Mouse (Mus musculus) CH12.LX (cell line): ENCODE data around the gene Igfbp2. TPM values are rescaled to one million over a fixed set of nuclear protein-coding genes. Genes with fewer than 3 reads are reported as not detected.
A peak's percentile ranks its signal among the peaks of the same experiment; 100 is the strongest.

Experiments used
- DNase-seq: peaks from one replicate; pipeline ENCODE4 v3.0.0-alpha.2; 2013; ENCODE audit errors: extremely low read depth
- H3K27ac ChIP-seq: 2 replicates; pipeline ENCODE4 v1.5.1; 2012; ENCODE audit warnings: low read depth, mild to moderate bottlenecking, control low read depth, moderate library complexity; ENCODE audit not compliant: insufficient read depth
- H3K27me3 ChIP-seq: replicated peaks from 2 replicates; pipeline ENCODE3; 2012; ENCODE audit warnings: inconsistent platforms
- H3K36me3 ChIP-seq, 2 experiments: replicated peaks in 1 of 2; 2 replicates each; pipeline versions ENCODE3 to v1.6.1; 2012; ENCODE audit warnings: inconsistent platforms in 1 of 2, low read length in 1 of 2, mild to moderate bottlenecking in 1 of 2, mixed read lengths in 1 of 2, moderate library complexity in 1 of 2; ENCODE audit not compliant: control insufficient read depth in 1 of 2, insufficient read depth in 1 of 2
- H3K4me1 ChIP-seq, 2 experiments: 2 replicates each; pipeline ENCODE4 v1.6.1; 2012; ENCODE audit warnings: inconsistent platforms in 1 of 2, moderate library complexity in 1 of 2; ENCODE audit not compliant: insufficient read depth in 2 of 2, control insufficient read depth in 1 of 2
- H3K4me2 ChIP-seq: 2 replicates; pipeline ENCODE4 v1.6.1; 2012; ENCODE audit warnings: low read depth, mild to moderate bottlenecking, control low read depth; ENCODE audit not compliant: poor library complexity, insufficient read depth, severe bottlenecking
- H3K4me3 ChIP-seq, 3 experiments: fragments of 150-350 bp in 1 of 3; sonication (generic) in 1 of 3; replicated peaks in 1 of 3; 2 replicates each; pipeline versions ENCODE3 to v1.5.1; 2011 to 2012; ENCODE audit warnings: low read depth in 2 of 3, low read length in 2 of 3, mild to moderate bottlenecking in 2 of 3, moderate library complexity in 2 of 3, control low read depth in 1 of 3, improper control_type of control experiment in 1 of 3, inconsistent platforms in 1 of 3, mixed read lengths in 1 of 3; ENCODE audit not compliant: poor library complexity in 1 of 3
- H3K79me2 ChIP-seq: replicated peaks from 2 replicates; pipeline ENCODE4 v1.6.1; 2012; ENCODE audit warnings: mild to moderate bottlenecking, moderate library complexity; ENCODE audit not compliant: control insufficient read depth, poor library complexity, insufficient read depth, severe bottlenecking; ENCODE audit errors: extremely low read depth
- H3K9ac ChIP-seq: 2 replicates; pipeline ENCODE4 v1.6.1; 2012; ENCODE audit warnings: low read depth, mild to moderate bottlenecking, control low read depth, moderate library complexity; ENCODE audit not compliant: insufficient read depth
- H3K9me3 ChIP-seq: replicated peaks from 2 replicates; pipeline ENCODE3; 2012; ENCODE audit warnings: low read length, inconsistent platforms, mixed read lengths
- BHLHE40 ChIP-seq: IDR thresholded peaks from 2 replicates; pipeline ENCODE4 v1.6.1; 2011; ENCODE audit warnings: mild to moderate bottlenecking, low read depth, low read length, improper control_type of control experiment
- CHD2 ChIP-seq: IDR thresholded peaks from 2 replicates; pipeline ENCODE4 v1.6.1; 2011; ENCODE audit warnings: low read length, improper control_type of control experiment
- EP300 ChIP-seq: IDR thresholded peaks from 2 replicates; pipeline ENCODE4 v1.6.1; 2011; ENCODE audit warnings: low read length, improper control_type of control experiment
- GABPA ChIP-seq: IDR thresholded peaks from 2 replicates; pipeline ENCODE4 v1.6.1; 2012; ENCODE audit warnings: low read depth, low read length, improper control_type of control experiment, inconsistent platforms; ENCODE audit not compliant: insufficient replicate concordance
- JUN ChIP-seq: IDR thresholded peaks from 2 replicates; pipeline ENCODE4 v1.6.1; 2011; ENCODE audit warnings: low read depth, mild to moderate bottlenecking, low read length, improper control_type of control experiment, moderate library complexity; ENCODE audit not compliant: insufficient read depth
- MYC ChIP-seq: IDR thresholded peaks from 2 replicates; pipeline ENCODE4 v1.6.1; 2011; ENCODE audit warnings: low read depth, mild to moderate bottlenecking, improper control_type of control experiment, low read length
- NELFE ChIP-seq: IDR thresholded peaks from 2 replicates; pipeline ENCODE4 v1.6.1; 2011; ENCODE audit warnings: low read depth, low read length, improper control_type of control experiment
- NRF1 ChIP-seq: IDR thresholded peaks from 2 replicates; pipeline ENCODE4 v1.6.1; 2014; ENCODE audit warnings: low read depth, mild to moderate bottlenecking, inconsistent platforms, low read length, improper control_type of control experiment, moderate library complexity
- PAX5 ChIP-seq: IDR thresholded peaks from 2 replicates; pipeline ENCODE4 v1.6.1; 2012; ENCODE audit warnings: low read length, inconsistent platforms, mixed read lengths
- POLR2AphosphoS2 ChIP-seq: IDR thresholded peaks from 2 replicates; pipeline ENCODE4 v1.6.1; 2011; ENCODE audit warnings: low read depth, low read length, improper control_type of control experiment
- RAD21 ChIP-seq: IDR thresholded peaks from 2 replicates; pipeline ENCODE4 v1.6.1; 2011; ENCODE audit warnings: low read depth, mild to moderate bottlenecking, low read length, improper control_type of control experiment, moderate library complexity
- SIN3A ChIP-seq: IDR thresholded peaks from 2 replicates; pipeline ENCODE4 v1.6.1; 2012; ENCODE audit warnings: low read length, improper control_type of control experiment, inconsistent platforms
- SMC3 ChIP-seq: IDR thresholded peaks from 2 replicates; pipeline ENCODE4 v1.6.1; 2011; ENCODE audit warnings: low read depth, low read length, improper control_type of control experiment
- TCF12 ChIP-seq: IDR thresholded peaks from 2 replicates; pipeline ENCODE4 v1.6.1; 2014; ENCODE audit warnings: low read depth, mild to moderate bottlenecking, inconsistent platforms, low read length, improper control_type of control experiment
- USF2 ChIP-seq: conservative IDR thresholded peaks from 2 replicates; pipeline ENCODE4 v1.6.1; 2011; ENCODE audit warnings: low read depth, low read length, improper control_type of control experiment
- ZKSCAN1 ChIP-seq: IDR thresholded peaks from 2 replicates; pipeline ENCODE4 v1.6.1; 2012; ENCODE audit warnings: low read depth, inconsistent platforms, low read length, improper control_type of control experiment, borderline replicate concordance
- ZMIZ1 ChIP-seq: IDR thresholded peaks from 2 replicates; pipeline ENCODE4 v1.6.1; 2012; ENCODE audit warnings: low read depth, mild to moderate bottlenecking, inconsistent platforms, low read length, improper control_type of control experiment
- dilution Hi-C: fragments of 300-500 bp; cut with MboI; formaldehyde crosslinking; loops from 2 replicates; pipeline ENCODE4 v1.14.3; 2020; ENCODE audit warnings: low sequenced_read_pairs; ENCODE audit not compliant: extremely low pct_unique_long_range_greater_than_20kb, extremely low pct_ligation_motif_present
- in situ Hi-C: fragments of 300-500 bp; cut with MboI; formaldehyde crosslinking; loops from 3 replicates; pipeline ENCODE4 v1.14.3; 2019; ENCODE audit warnings: low sequenced_read_pairs, low pct_ligation_motif_present, low pct_unique_long_range_greater_than_20kb, mixed read lengths
- polyA plus RNA-seq: library from polyadenylated mRNA; unstranded; fragments of >175 nt; gene quantifications from 2 replicates; pipeline ENCODE4 v1.2.1, GENCODE M21; 2012; ENCODE audit warnings: low read depth; ENCODE audit not compliant: insufficient read length
- total RNA-seq, 2 experiments: library from RNA; depleted of rRNA; stranded (reverse); fragments of 300-350 nt in 1 of 2; fragments of >200 nt in 1 of 2; gene quantifications; 2 replicates each; pipeline ENCODE4 v1.2.3; 2012 to 2014

Gene Igfbp2
- total and polyA plus RNA-seq, 3 experiments: 294 to 662 (median 350) TPM

DNA sequence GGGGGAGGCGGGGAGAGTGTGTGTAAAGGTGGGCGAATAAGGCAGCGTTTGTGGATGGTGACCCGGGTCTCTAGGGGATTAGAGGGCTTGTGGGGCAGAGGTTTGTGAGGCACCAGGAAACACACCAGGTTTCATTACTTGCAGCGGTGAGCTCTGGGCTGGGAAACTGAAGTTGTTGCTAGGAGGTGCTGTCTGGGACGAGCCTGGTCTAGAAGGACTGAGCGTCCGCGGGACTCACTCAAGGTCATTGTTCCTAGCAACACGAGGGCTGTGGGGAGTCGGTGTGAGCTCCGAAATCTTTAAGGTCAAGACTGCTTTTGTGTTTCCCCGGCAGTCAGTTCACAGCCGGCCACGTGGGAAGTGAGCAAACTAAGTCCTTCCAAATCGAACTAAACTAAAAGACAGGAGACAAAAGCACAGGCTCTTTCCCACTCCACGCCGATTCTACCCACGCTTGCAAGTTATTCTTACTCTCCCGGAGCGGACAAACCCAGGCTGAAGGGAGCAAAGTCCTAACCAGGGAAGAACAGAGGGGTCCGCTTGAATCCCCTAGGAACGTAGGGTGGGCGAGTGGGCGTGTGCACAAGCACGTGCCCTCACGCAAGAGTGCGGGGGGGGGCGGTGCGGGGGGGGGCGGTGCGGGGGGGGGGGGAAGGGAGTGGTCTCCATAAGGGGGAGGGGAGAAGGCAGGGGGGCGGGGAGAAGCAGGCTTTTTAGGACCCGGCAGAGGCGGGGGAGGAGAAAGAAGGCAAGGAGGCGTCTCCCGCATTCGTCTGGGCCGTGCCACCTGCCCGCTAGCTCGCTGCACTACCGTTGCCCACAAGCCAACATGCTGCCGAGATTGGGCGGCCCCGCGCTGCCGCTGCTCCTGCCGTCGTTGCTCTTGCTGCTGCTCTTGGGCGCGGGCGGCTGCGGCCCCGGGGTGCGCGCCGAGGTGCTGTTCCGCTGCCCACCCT lies at the start of gene Igfbp2 (continued):
- TF ChIP-seq SIN3A: peak; percentile 94
- TF ChIP-seq, all 38 proteins: peak for 29

DNA sequence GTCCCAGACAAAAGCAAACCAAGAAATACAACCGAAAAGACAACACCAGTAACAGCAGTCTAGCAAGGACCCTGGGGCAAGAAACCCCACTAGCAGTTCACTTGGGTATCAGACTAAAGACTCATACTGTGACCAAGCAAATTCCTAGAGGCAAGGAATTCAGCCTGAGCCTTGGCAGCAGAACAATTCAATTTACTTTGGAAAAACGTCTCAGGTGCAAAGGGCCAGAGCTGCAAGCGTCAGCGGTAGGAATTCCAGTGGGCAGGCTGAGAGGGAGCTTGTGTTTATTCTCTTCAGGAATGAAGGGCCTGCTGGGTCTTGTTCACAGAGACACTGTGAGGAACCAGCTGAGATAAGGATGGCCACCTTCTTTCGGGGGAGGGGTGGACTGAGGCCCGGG lies 45.5 kb upstream of the Igfbp2 start:
- dilution Hi-C loops (no loop called here), in situ Hi-C loops (no loop called here)
- Histone ChIP-seq H3K4me2 (no peak overlapping the region), H3K4me1 (peaks cover 7 to 38% of the 10 kb centered on the region in 2 experiments), H3K27ac (no peak overlapping the region), H3K79me2 (no peaks in the 10 kb centered on the region), H3K27me3 (peaks cover 1% of the 10 kb centered on the region), H3K36me3 (no peaks in the 10 kb centered on the region), H3K9ac (no peak overlapping the region), H3K4me3 (no peak overlapping the region), H3K9me3 (no peaks in the 10 kb centered on the region)
- TF ChIP-seq TCF12 (no peak), ZMIZ1 (no peak), GABPA (no peak), POLR2AphosphoS2 (no peak), ZKSCAN1 (no peak), PAX5 (no peak), JUN (no peak)
- DNase-seq: no peak

DNA sequence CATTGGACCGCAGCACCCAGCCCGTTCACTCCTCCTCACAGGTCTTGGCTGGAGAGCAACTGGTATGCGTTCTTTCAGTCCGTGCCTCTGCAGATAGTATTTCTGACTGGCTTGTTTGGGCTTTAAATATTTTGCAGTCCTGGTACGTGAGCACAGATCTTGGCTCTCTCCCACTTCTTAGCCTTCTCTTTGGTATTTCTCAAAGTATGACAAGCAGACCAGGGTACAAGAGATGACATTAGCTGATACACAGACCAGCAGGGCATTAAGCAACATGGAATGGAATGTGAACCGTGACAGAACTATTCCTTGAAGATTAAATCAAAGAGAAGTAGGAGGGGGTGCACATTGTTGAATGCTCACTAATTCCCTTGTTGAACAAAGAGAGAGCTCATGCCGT lies 43.6 kb upstream of the Igfbp2 start:
- no peak overlapping the region for H3K4me2 ChIP-seq
- DNase-seq: no peak
- dilution Hi-C loops: no loop called here

More for the DNA sequence above, 43.6 kb upstream of the Igfbp2 start:
- H3K9ac ChIP-seq: no peak overlapping the region
- H3K9me3 ChIP-seq: no peaks in the 10 kb centered on the region
- no peak overlapping the region for H3K4me3 ChIP-seq
- H3K4me1 ChIP-seq: peaks cover 6 to 32% of the 10 kb centered on the region in 2 experiments
- no peak overlapping the region for H3K27ac ChIP-seq
- no peaks in the 10 kb centered on the region for H3K79me2 ChIP-seq
- peaks cover 1% of the 10 kb centered on the region for H3K27me3 ChIP-seq
- in situ Hi-C loops: no loop called here
- TF ChIP-seq CHD2: no peak
- TF ChIP-seq NELFE: no peak
- no peak for TF ChIP-seq ZMIZ1
- TF ChIP-seq SMC3: no peak
- TF ChIP-seq EP300: no peak
- no peak for TF ChIP-seq USF2
- no peak for TF ChIP-seq BHLHE40
- TF ChIP-seq MYC: no peak
- TF ChIP-seq TCF12: no peak
- TF ChIP-seq RAD21: no peak
- no peak for TF ChIP-seq JUN
- TF ChIP-seq ZKSCAN1: no peak
- TF ChIP-seq NRF1: no peak
- no peak for TF ChIP-seq SIN3A
- TF ChIP-seq, all 38 proteins: peak for 0
- no peaks in the 10 kb centered on the region for H3K36me3 ChIP-seq
